Mouse (Mus musculus): ENCODE results near the gene Prmt1. TPM values are rescaled to one million over a fixed set of nuclear protein-coding genes. Genes with fewer than 3 reads are reported as not detected.

Prmt1 gene
- polyA plus RNA-seq, 1 experiment from 2014 or later: 710 TPM

GRCm38 (mm10) chr7:44970231-44970691 is 16.1 kb downstream of the Prmt1 start:
- ATAC-seq (replicated peaks; ENCODE audit: low FRiP score): peak; percentile 97
- peak overlapping the region; percentile 84 for H3K4me2 ChIP-seq
- no peaks in the 10 kb centered on the region for H3K27me3 ChIP-seq
- H3K4me3 ChIP-seq (replicated peaks): peak overlapping the region; percentile 67
- WGBS: under 1% methylated on average over 36 of the region's 36 CpGs
- H3K9me3 ChIP-seq (replicated peaks): no peaks in the 10 kb centered on the region
- H3K36me3 ChIP-seq: peaks cover 11% of the 10 kb centered on the region
- peak overlapping the region; percentile 58 for H3K9ac ChIP-seq
- H3K4me1 ChIP-seq: peaks cover 36% of the 10 kb centered on the region
- peak overlapping the region; percentile 95 for H3K27ac ChIP-seq

- ATAC-seq (replicated peaks; ENCODE audit: low FRiP score): no peak
- WGBS: 68% methylated on average over 15 of the region's 15 CpGs
- Histone ChIP-seq H3K4me2 (no peak overlapping the region), H3K36me3 (peaks cover 35% of the 10 kb centered on the region), H3K4me3 (replicated peaks) (no peak overlapping the region), H3K9ac (no peak overlapping the region), H3K9me3 (replicated peaks) (no peaks in the 10 kb centered on the region), H3K27me3 (no peaks in the 10 kb centered on the region), H3K27ac (no peak overlapping the region), H3K4me1 (peaks cover 14% of the 10 kb centered on the region)
These were observed 19.7 kb downstream of the Prmt1 start for GRCm38 (mm10) chr7:44966638-44967037.

GRCm38 (mm10) chr7:44965975-44966374 is 20.4 kb downstream of the Prmt1 start:
- Histone ChIP-seq H3K4me1 (peaks cover 9% of the 10 kb centered on the region), H3K27ac (no peak overlapping the region), H3K4me2 (no peak overlapping the region), H3K9me3 (replicated peaks) (no peaks in the 10 kb centered on the region), H3K27me3 (no peaks in the 10 kb centered on the region), H3K36me3 (peaks cover 42% of the 10 kb centered on the region), H3K9ac (no peak overlapping the region), H3K4me3 (replicated peaks) (no peak overlapping the region)
- ATAC-seq (replicated peaks; ENCODE audit: low FRiP score): no peak
- WGBS: 78% methylated on average over 7 of the region's 7 CpGs

- WGBS: 96% methylated on average over 13 of the region's 13 CpGs
- ATAC-seq (replicated peaks; ENCODE audit: low FRiP score): no peak
- no peak overlapping the region for H3K9ac ChIP-seq
These were observed 21.4 kb downstream of the Prmt1 start for GRCm38 (mm10) chr7:44964990-44965389.

GRCm38 (mm10) chr7:44962831-44963230 is 23.5 kb downstream of the Prmt1 start:
- no peak overlapping the region for H3K9ac ChIP-seq
- no peak for ATAC-seq (replicated peaks; ENCODE audit: low FRiP score)
- peaks cover 47% of the 10 kb centered on the region for H3K36me3 ChIP-seq
- no peak overlapping the region for H3K4me3 ChIP-seq (replicated peaks)
- no peaks in the 10 kb centered on the region for H3K9me3 ChIP-seq (replicated peaks)
- H3K27me3 ChIP-seq: no peaks in the 10 kb centered on the region
- H3K4me1 ChIP-seq: 0 out of 2 replicates have a peak, but pooled peaks cover 3% of the 10 kb centered on the region
- H3K27ac ChIP-seq: no peak overlapping the region
- WGBS: 92% methylated on average over 5 of the region's 5 CpGs
- H3K4me2 ChIP-seq: no peak overlapping the region

More at GRCm38 (mm10) chr7:44964990-44965389, 21.4 kb downstream of the Prmt1 start:
- Histone ChIP-seq H3K27ac (no peak overlapping the region), H3K4me1 (0 out of 2 replicates have a peak, but pooled peaks cover 6% of the 10 kb centered on the region), H3K4me3 (replicated peaks) (no peak overlapping the region), H3K4me2 (no peak overlapping the region), H3K36me3 (peaks cover 43% of the 10 kb centered on the region), H3K9me3 (replicated peaks) (no peaks in the 10 kb centered on the region), H3K27me3 (no peaks in the 10 kb centered on the region)

- H3K27me3 ChIP-seq: no peaks in the 10 kb centered on the region
- no peak overlapping the region for H3K4me2 ChIP-seq
- 74% methylated on average over 8 of the region's 8 CpGs for WGBS
- no peak overlapping the region for H3K4me3 ChIP-seq (replicated peaks)
- H3K9ac ChIP-seq: no peak overlapping the region
- ATAC-seq (replicated peaks; ENCODE audit: low FRiP score): no peak
- no peak overlapping the region for H3K27ac ChIP-seq
- peaks cover 7% of the 10 kb centered on the region for H3K4me1 ChIP-seq
- peaks cover 47% of the 10 kb centered on the region for H3K36me3 ChIP-seq
- no peaks in the 10 kb centered on the region for H3K9me3 ChIP-seq (replicated peaks)
These were observed 24.0 kb downstream of the Prmt1 start for GRCm38 (mm10) chr7:44962337-44962736.

- H3K4me1 ChIP-seq: peaks cover 9% of the 10 kb centered on the region
- no peak for ATAC-seq (replicated peaks; ENCODE audit: low FRiP score)
- no peaks in the 10 kb centered on the region for H3K27me3 ChIP-seq
- 82% methylated on average over 13 of the region's 13 CpGs for WGBS
- no peak overlapping the region for H3K27ac ChIP-seq
- no peaks in the 10 kb centered on the region for H3K9me3 ChIP-seq (replicated peaks)
- no peak overlapping the region for H3K4me2 ChIP-seq
- peaks cover 39% of the 10 kb centered on the region for H3K36me3 ChIP-seq
- no peak overlapping the region for H3K9ac ChIP-seq
- no peak overlapping the region for H3K4me3 ChIP-seq (replicated peaks)
These were observed 25.9 kb downstream of the Prmt1 start for GRCm38 (mm10) chr7:44960512-44960910.

GRCm38 (mm10) chr7:44959874-44960511 is 26.4 kb downstream of the Prmt1 start:
- no peak overlapping the region for H3K9ac ChIP-seq
- H3K36me3 ChIP-seq: peaks cover 36% of the 10 kb centered on the region
- 81% methylated on average over 10 of the region's 10 CpGs for WGBS
- H3K27me3 ChIP-seq: no peaks in the 10 kb centered on the region
- H3K4me3 ChIP-seq (replicated peaks): no peak overlapping the region
- no peak overlapping the region for H3K27ac ChIP-seq
- no peaks in the 10 kb centered on the region for H3K9me3 ChIP-seq (replicated peaks)
- no peak for ATAC-seq (replicated peaks; ENCODE audit: low FRiP score)
- no peak overlapping the region for H3K4me2 ChIP-seq
- peaks cover 9% of the 10 kb centered on the region for H3K4me1 ChIP-seq

GRCm38 (mm10) chr7:44959281-44959680 is 27.1 kb downstream of the Prmt1 start:
- no peak overlapping the region for H3K4me3 ChIP-seq (replicated peaks)
- H3K4me2 ChIP-seq: no peak overlapping the region
- peaks cover 33% of the 10 kb centered on the region for H3K36me3 ChIP-seq
- no peak overlapping the region for H3K27ac ChIP-seq
- H3K27me3 ChIP-seq: no peaks in the 10 kb centered on the region
- peaks cover 9% of the 10 kb centered on the region for H3K4me1 ChIP-seq
- no peaks in the 10 kb centered on the region for H3K9me3 ChIP-seq (replicated peaks)
- H3K9ac ChIP-seq: no peak overlapping the region
- ATAC-seq (replicated peaks; ENCODE audit: low FRiP score): no peak
- WGBS: 91% methylated on average over 8 of the region's 8 CpGs

- WGBS: 55% methylated on average over 7 of the region's 7 CpGs
- H3K36me3 ChIP-seq: peaks cover 26% of the 10 kb centered on the region
- H3K9ac ChIP-seq: no peak overlapping the region
- no peaks in the 10 kb centered on the region for H3K9me3 ChIP-seq (replicated peaks)
- no peak overlapping the region for H3K4me2 ChIP-seq
- no peaks in the 10 kb centered on the region for H3K27me3 ChIP-seq
- H3K27ac ChIP-seq: no peak overlapping the region
- no peak overlapping the region for H3K4me3 ChIP-seq (replicated peaks)
- H3K4me1 ChIP-seq: peaks cover 9% of the 10 kb centered on the region
- no peak for ATAC-seq (replicated peaks; ENCODE audit: low FRiP score)
These were observed 28.2 kb downstream of the Prmt1 start for GRCm38 (mm10) chr7:44958208-44958607.

GRCm38 (mm10) chr7:44957183-44957835 is 29.1 kb downstream of the Prmt1 start:
- no peak for ATAC-seq (replicated peaks; ENCODE audit: low FRiP score)
- 72% methylated on average over 20 of the region's 20 CpGs for WGBS
- Histone ChIP-seq H3K9ac (no peak overlapping the region), H3K27me3 (no peaks in the 10 kb centered on the region), H3K9me3 (replicated peaks) (no peaks in the 10 kb centered on the region), H3K4me1 (peaks cover 16% of the 10 kb centered on the region), H3K4me3 (replicated peaks) (no peak overlapping the region), H3K27ac (peak overlapping the region; percentile 29), H3K4me2 (no peak overlapping the region), H3K36me3 (peaks cover 18% of the 10 kb centered on the region)

- no peak overlapping the region for H3K4me2 ChIP-seq
- 57% methylated on average over 6 of the region's 6 CpGs for WGBS
- H3K9me3 ChIP-seq (replicated peaks): no peaks in the 10 kb centered on the region
- H3K27ac ChIP-seq: no peak overlapping the region
- H3K4me3 ChIP-seq (replicated peaks): no peak overlapping the region
- H3K9ac ChIP-seq: no peak overlapping the region
- H3K4me1 ChIP-seq: peaks cover 26% of the 10 kb centered on the region
- no peak for ATAC-seq (replicated peaks; ENCODE audit: low FRiP score)
- peaks cover 6% of the 10 kb centered on the region for H3K27me3 ChIP-seq
- peaks cover 9% of the 10 kb centered on the region; the same call in 1 of the 2 replicates for H3K36me3 ChIP-seq
These were observed 30.1 kb downstream of the Prmt1 start for GRCm38 (mm10) chr7:44956266-44956665.

All from kidney, embryonic 15.5 days (tissue).